Mouse (Mus musculus): ENCODE measurements around the gene Cyp2c70. TPM values are rescaled to one million over a fixed set of nuclear protein-coding genes. Genes with fewer than 3 reads are reported as not detected.
"Not testable (repeated sequence)": the region's sequence is repeated elsewhere in the genome, so short reads cannot be mapped to it uniquely, and the experiment has no call there.

The Cyp2c70 gene
- polyA plus RNA-seq, 1 experiment from 2014 or later = not detected

DNA sequence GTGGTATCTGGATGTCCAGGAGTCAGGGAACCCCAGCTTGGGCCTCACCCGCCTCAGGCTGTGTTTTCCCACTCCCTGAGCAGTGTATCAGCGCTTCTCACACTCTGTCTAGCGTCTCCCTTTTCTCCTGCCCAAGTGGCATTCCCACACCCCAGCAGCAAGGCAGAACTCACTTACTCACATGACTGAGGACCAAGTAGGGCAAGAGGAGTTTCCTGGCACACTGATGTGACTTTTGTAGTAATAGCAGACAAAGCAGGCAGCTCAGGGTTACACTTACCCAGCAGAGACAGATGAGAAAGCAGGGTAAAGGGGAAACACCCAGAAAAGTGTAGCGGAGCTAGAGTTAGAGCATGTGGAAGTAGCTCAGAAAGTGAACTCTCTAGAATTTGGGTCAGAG, 8.8 kb downstream of the Cyp2c70 start:
- Histone ChIP-seq H3K4me3 (no peak overlapping the region), H3K36me3 (replicated peaks) (no peaks in the 10 kb centered on the region), H3K27me3 (replicated peaks) (no peaks in the 10 kb centered on the region), H3K4me1 (no peaks in the 10 kb centered on the region), H3K4me2 (no peak overlapping the region), H3K9me3 (no peaks in the 10 kb centered on the region), H3K27ac (no peak overlapping the region), H3K9ac (no peak overlapping the region)
- ATAC-seq (replicated peaks) = no peak
- 87% methylated on average over 4 of the region's 4 CpGs for WGBS

DNA sequence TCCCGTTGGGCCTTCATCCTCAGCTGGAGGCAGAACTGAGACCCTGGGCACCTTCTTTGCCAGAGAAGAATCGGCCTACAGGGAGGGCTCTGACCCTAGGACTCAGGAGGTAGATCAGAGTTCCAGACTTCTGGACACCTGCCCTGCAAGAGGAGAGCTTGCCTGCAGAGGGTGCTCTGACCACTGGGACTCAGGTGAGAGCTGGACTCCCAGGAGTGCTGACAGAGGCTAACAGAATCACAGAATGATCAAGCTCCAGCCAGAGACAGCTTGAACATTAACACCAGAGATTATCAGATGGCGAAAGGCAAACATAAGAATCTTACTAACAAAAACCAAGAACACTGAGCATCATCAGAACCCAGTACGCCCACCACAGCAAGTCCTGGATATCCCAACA, 18.7 kb downstream of the Cyp2c70 start:
- not testable (repeated sequence) for H3K27me3 ChIP-seq (replicated peaks); H3K36me3 ChIP-seq (replicated peaks); H3K4me3 ChIP-seq; H3K4me1 ChIP-seq; ATAC-seq (replicated peaks); H3K27ac ChIP-seq; H3K9ac ChIP-seq; H3K9me3 ChIP-seq; H3K4me2 ChIP-seq
- 82% methylated on average over 4 of the region's 4 CpGs for WGBS

DNA sequence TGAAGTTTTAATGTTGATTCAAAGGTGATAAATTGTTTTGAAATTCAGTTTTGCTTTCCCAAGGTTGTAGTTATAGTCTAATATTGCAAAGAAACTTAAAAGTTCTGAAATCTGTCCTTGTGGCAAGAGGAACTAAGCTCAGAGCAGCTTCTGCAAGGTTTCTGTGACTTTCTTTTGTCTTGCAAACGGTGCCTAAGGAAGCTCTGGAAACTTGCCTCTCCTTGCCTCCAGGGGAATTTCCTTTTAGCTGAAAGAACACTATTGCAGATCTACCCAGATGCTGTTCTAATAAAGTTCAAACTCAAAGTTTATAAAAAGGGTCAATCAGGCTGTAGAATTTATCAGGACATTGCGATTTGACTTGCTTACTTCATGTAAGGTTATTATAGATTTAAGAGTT, 60.1 kb downstream of the Cyp2c70 start:
- H3K4me2 ChIP-seq; H3K9me3 ChIP-seq; H3K36me3 ChIP-seq (replicated peaks); H3K27me3 ChIP-seq (replicated peaks); H3K4me3 ChIP-seq; H3K4me1 ChIP-seq; H3K9ac ChIP-seq; ATAC-seq (replicated peaks); H3K27ac ChIP-seq: not testable (repeated sequence)
- WGBS = 29% methylated on average over 2 of the region's 2 CpGs

DNA sequence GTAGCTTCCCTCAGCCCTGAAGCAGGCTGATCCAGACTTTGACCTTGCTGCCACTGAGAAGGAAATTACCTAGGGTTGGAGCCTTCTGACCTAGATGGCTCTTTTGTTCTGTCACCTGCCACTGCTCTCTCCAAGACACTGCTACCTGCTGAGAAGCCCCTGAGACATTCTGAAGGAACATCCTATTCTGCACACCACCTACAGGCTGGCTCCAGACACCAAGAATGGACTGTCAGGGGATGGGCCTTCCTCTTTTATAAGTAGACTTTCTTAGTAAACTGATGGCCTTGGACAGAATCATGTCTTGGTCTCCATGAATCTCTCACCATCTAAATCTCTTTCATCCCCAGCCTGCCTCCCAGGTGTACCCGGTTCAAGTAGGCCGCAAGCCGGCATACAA, 62.0 kb downstream of the Cyp2c70 start:
- H3K27ac ChIP-seq; H3K4me3 ChIP-seq; H3K36me3 ChIP-seq (replicated peaks); H3K9me3 ChIP-seq; ATAC-seq (replicated peaks); H3K4me1 ChIP-seq; H3K9ac ChIP-seq; H3K4me2 ChIP-seq; H3K27me3 ChIP-seq (replicated peaks): not testable (repeated sequence)
- 92% methylated on average over 3 of the region's 3 CpGs for WGBS

DNA sequence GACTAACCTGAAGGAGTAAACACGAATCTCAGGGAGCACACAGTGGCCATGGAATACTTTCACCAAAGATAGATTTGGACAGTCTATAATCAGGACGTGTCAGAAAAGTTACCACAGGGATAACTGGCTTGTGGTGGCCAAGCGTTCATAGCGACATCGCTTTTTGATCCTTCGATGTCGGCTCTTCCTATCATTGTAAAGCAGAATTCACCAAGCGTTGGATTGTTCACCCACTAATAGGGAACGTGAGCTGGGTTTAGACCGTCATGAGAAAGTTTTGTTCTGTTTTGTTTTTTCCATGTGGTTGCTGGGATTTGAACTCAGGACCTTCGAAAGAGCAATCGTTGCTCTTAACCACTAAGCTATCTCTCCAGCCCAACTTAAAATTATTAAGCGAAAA, 67.5 kb downstream of the Cyp2c70 start:
- H3K36me3 ChIP-seq (replicated peaks); ATAC-seq (replicated peaks); H3K4me1 ChIP-seq; H3K4me2 ChIP-seq; H3K9me3 ChIP-seq; H3K9ac ChIP-seq; H3K27me3 ChIP-seq (replicated peaks); H3K27ac ChIP-seq; H3K4me3 ChIP-seq: not testable (repeated sequence)
- WGBS = 78% methylated on average over 13 of the region's 13 CpGs

Other genes starting within 250 kb of the Cyp2c70 start
- gene Cyp2c37, start 194.9 kb downstream of the Cyp2c70 start, polyA plus RNA-seq (2015; fragmentation: Nextera tagmentation; extraction: Ambion mirVana) = not detected in 2 replicates
- gene Cyp2c54, start 113.5 kb downstream of the Cyp2c70 start, polyA plus RNA-seq (2015; fragmentation: Nextera tagmentation; extraction: Ambion mirVana) = not detected in 2 replicates
- gene Cyp2c50, start 97.6 kb downstream of the Cyp2c70 start, polyA plus RNA-seq (2015; fragmentation: Nextera tagmentation; extraction: Ambion mirVana) = not detected in 2 replicates
- gene Pdlim1, start 84.5 kb upstream of the Cyp2c70 start, polyA plus RNA-seq (2015; fragmentation: Nextera tagmentation; extraction: Ambion mirVana) = 9.6 and 10.4 TPM in 2 replicates

Data from midbrain, embryonic 15.5 days (tissue).